Mouse (Mus musculus): ENCODE measurements around the gene Slc15a3. TPM values are rescaled to one million over a fixed set of nuclear protein-coding genes. Genes with fewer than 3 reads are reported as not detected.

Gene Slc15a3
- polyA plus RNA-seq, 1 experiment from 2014 or later = 0.46 TPM

DNA sequence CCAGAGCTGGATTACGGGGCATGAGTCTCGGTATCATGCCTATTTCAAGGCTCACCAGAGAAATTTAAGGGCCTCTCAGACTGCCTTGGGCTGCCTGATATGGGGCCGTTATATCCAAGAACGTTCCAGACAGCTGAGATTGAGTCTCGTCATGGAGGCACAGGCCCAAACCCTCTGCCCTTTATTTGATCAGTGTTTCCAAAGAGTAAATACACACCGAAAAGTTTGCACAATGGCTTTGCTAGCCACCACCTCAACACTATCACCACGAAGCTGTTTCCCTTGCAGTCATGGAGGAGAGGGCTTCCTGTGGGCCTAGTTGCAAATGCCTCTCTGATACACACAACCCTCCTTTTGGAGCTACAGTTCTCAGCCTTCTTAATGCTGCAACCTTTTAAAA lies 15.5 kb upstream of the Slc15a3 start:
- no peaks in the 10 kb centered on the region for H3K36me3 ChIP-seq
- H3K27me3 ChIP-seq = no peaks in the 10 kb centered on the region
- no peak overlapping the region for H3K9ac ChIP-seq
- 61% methylated on average over 7 of the region's 7 CpGs for WGBS
- H3K9me3 ChIP-seq = no peaks in the 10 kb centered on the region
- no peak overlapping the region for H3K4me2 ChIP-seq
- no peak overlapping the region for H3K4me3 ChIP-seq
- ATAC-seq (ENCODE audit: borderline replicate concordance, extremely low read depth, low FRiP score, low TSS enrichment) = no peak
- H3K27ac ChIP-seq = no peak overlapping the region
- H3K4me1 ChIP-seq = no peaks in the 10 kb centered on the region

DNA sequence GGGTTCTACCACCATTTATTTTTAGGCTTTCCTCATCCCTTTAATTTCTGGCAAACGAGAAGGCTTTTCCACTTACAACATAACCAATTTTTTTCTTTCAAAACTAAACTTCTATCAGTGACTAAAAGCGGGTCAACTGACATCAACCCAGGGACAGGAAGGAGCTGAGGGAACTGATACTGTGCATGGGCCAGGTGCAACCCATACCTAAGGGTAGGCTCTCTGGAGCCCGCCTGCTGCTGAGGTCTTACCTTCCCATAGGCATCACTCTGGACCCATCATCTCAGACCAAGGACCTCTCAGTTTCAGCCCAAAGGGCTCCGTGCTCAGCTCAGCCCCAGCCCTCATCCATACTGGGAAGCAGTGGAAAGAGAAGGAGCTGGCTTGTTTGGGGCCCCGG lies 11.2 kb upstream of the Slc15a3 start:
- H3K4me1 ChIP-seq = peaks cover 4% of the 10 kb centered on the region; the same call in 1 of the 2 replicates
- H3K9ac ChIP-seq = no peak overlapping the region
- no peak overlapping the region for H3K4me2 ChIP-seq
- H3K27me3 ChIP-seq = no peaks in the 10 kb centered on the region
- 92% methylated on average over 5 of the region's 5 CpGs for WGBS
- H3K4me3 ChIP-seq = no peak overlapping the region
- no peak overlapping the region for H3K27ac ChIP-seq
- no peak for ATAC-seq (ENCODE audit: borderline replicate concordance, extremely low read depth, low FRiP score, low TSS enrichment)
- H3K36me3 ChIP-seq = no peaks in the 10 kb centered on the region
- no peaks in the 10 kb centered on the region for H3K9me3 ChIP-seq

DNA sequence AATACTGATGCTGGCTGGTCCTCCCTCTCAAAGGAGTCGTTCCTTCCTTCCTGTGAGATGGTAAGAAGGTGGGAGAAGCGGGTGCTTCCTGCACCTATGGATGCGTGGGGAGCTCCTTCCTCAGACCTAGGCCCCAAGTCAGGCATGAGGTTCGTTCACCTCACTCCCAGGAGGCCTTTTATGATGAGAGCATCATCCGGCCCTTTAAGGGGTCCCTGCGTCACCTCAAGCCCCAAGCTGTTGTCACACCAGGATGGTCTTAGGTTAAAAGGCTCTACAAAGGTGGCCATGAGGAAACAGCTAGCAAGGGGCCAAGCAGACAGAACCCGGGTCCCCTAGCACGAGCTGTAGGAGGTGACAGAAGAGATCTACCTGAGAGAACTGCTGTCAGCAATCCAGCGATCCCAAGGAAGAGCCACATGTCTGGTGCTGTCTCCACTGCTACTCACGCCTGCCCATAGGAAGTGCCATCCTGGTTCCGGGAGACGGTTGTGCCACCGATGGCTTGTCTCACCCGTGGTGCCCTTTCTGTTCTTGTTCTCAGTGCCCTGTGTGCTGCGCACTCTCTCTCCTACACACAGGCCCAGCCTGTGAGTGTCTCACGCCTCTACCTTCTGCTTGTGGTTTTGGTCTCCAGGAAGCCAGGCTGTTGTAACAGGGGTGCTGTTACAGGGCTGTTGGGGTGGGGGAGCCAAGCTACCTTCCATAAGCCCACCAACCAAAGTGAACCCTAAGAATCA lies 9.9 kb upstream of the Slc15a3 start, which contains the start of gene Cd6:
Gene Cd6 (minus strand): TSS at position 623 of the 740 bp plus-strand sequence.
- no peak for ATAC-seq (ENCODE audit: borderline replicate concordance, extremely low read depth, low FRiP score, low TSS enrichment)
- H3K9me3 ChIP-seq = no peaks in the 10 kb centered on the region
- no peak within 1 kb of the TSS for H3K9ac ChIP-seq
- WGBS = 84% methylated on average over 16 of the region's 16 CpGs
- H3K4me1 ChIP-seq = peaks cover 4% of the 10 kb centered on the region; the same call in 1 of the 2 replicates
- H3K36me3 ChIP-seq = no peaks in the 10 kb centered on the region
- H3K27me3 ChIP-seq = no peaks in the 10 kb centered on the region
- no peak within 1 kb of the TSS for H3K4me3 ChIP-seq
- no peak within 1 kb of the TSS for H3K4me2 ChIP-seq
- no peak within 1 kb of the TSS for H3K27ac ChIP-seq

DNA sequence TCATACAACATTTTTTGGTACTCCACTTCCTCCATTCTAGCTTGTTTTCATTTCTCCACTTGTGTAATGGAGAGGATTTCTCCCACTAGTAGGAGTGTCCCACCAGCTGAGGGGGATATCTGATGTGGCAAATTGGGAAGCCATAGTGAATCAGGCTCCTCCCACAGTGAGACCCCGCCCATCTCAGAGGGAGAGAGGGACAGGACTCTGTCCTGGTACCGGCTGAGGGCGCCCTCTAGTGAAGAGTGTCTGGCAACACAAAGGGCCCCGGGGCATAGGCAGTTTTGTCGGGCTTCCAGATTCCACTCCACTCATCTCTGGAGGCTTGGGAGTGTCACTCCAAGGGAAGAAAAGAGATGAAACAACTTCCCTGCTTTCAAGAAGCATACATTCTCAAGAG lies 8.1 kb upstream of the Slc15a3 start:
- Histone ChIP-seq H3K9me3 (no peaks in the 10 kb centered on the region), H3K4me1 (peaks cover 4% of the 10 kb centered on the region; the same call in 1 of the 2 replicates), H3K27me3 (no peaks in the 10 kb centered on the region), H3K36me3 (no peaks in the 10 kb centered on the region), H3K9ac (no peak overlapping the region), H3K27ac (no peak overlapping the region), H3K4me2 (no peak overlapping the region), H3K4me3 (no peak overlapping the region)
- 7% methylated on average over 5 of the region's 5 CpGs for WGBS
- no peak for ATAC-seq (ENCODE audit: borderline replicate concordance, extremely low read depth, low FRiP score, low TSS enrichment)

DNA sequence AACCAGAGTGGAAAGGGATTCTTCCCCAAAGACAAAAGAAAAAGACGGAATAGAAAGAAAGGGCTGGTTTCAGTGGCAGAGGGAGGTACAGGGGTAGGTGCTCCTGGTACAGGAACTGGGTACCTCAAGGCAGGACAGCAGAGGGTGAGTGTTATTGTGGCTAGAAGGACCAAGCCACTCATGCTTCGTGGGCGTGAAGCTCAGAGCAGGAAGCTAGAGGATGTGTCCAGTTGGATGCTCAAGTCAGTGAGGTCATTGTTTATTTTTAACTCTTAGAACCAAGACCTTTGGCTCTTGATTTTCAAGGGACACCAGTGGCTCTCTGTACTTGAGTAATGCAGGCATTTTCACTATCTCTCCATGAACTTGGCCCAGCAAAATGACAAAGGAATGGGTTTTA lies 7.5 kb upstream of the Slc15a3 start:
- Histone ChIP-seq H3K4me1 (peaks cover 4% of the 10 kb centered on the region; the same call in 1 of the 2 replicates), H3K9me3 (no peaks in the 10 kb centered on the region), H3K4me3 (no peak overlapping the region), H3K36me3 (no peaks in the 10 kb centered on the region), H3K9ac (no peak overlapping the region), H3K27me3 (no peaks in the 10 kb centered on the region), H3K27ac (no peak overlapping the region), H3K4me2 (no peak overlapping the region)
- ATAC-seq (ENCODE audit: borderline replicate concordance, extremely low read depth, low FRiP score, low TSS enrichment) = no peak
- 62% methylated on average over 3 of the region's 3 CpGs for whole genome bisulfite sequencing

DNA sequence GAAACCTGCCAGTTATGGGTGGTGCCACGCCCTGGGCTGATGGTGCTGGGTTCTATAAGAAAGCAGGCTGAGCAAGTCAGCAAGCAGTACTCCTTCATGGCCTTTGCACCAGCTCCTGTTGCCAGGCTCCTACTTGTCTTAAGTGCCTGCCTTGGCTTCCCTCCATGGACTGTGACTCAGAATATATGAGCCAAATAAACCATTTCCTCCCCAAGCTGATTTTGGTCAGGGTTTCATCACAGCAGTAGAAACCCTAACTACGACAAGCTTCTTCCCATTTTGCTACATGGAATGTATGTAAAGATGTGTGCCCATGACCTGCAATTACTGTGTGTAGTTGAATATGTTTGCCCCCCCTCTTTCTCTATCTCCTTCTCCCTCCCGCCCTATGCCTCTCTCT lies 5.9 kb upstream of the Slc15a3 start:
- Histone ChIP-seq H3K27ac (no peak overlapping the region), H3K9ac (no peak overlapping the region), H3K36me3 (no peaks in the 10 kb centered on the region), H3K4me1 (peaks cover 4% of the 10 kb centered on the region; the same call in 1 of the 2 replicates), H3K27me3 (no peaks in the 10 kb centered on the region), H3K4me3 (no peak overlapping the region), H3K9me3 (no peaks in the 10 kb centered on the region), H3K4me2 (no peak overlapping the region)
- 67% methylated on average over 3 of the region's 3 CpGs for WGBS
- no peak for ATAC-seq (ENCODE audit: borderline replicate concordance, extremely low read depth, low FRiP score, low TSS enrichment)

DNA sequence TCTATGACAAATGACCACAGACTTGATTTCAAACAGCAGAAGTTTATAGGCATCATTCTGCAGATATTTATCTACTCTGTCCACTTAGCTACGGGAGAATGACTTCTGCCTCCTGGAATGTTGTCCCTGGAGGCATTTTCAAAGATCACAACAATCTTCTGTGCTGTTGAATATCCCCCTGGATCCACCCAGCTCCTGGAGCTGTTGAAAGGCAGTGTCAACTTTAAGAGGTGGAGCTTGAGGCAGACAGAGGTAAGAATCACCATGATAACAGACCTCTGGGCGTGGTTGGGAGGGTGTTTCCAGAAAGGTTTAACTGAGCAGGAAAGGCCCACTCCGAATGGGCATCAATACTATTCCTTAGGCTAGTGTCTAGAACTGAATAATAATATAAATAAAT lies 3.9 kb upstream of the Slc15a3 start:
- Histone ChIP-seq H3K36me3 (no peaks in the 10 kb centered on the region), H3K4me2 (no peak overlapping the region), H3K27me3 (no peaks in the 10 kb centered on the region), H3K9me3 (no peaks in the 10 kb centered on the region), H3K4me1 (peaks cover 4% of the 10 kb centered on the region; the same call in 1 of the 2 replicates), H3K27ac (no peak overlapping the region), H3K4me3 (no peak overlapping the region), H3K9ac (no peak overlapping the region)
- ATAC-seq (ENCODE audit: borderline replicate concordance, extremely low read depth, low FRiP score, low TSS enrichment) = no peak
- 58% methylated on average over 3 of the region's 3 CpGs for WGBS

DNA sequence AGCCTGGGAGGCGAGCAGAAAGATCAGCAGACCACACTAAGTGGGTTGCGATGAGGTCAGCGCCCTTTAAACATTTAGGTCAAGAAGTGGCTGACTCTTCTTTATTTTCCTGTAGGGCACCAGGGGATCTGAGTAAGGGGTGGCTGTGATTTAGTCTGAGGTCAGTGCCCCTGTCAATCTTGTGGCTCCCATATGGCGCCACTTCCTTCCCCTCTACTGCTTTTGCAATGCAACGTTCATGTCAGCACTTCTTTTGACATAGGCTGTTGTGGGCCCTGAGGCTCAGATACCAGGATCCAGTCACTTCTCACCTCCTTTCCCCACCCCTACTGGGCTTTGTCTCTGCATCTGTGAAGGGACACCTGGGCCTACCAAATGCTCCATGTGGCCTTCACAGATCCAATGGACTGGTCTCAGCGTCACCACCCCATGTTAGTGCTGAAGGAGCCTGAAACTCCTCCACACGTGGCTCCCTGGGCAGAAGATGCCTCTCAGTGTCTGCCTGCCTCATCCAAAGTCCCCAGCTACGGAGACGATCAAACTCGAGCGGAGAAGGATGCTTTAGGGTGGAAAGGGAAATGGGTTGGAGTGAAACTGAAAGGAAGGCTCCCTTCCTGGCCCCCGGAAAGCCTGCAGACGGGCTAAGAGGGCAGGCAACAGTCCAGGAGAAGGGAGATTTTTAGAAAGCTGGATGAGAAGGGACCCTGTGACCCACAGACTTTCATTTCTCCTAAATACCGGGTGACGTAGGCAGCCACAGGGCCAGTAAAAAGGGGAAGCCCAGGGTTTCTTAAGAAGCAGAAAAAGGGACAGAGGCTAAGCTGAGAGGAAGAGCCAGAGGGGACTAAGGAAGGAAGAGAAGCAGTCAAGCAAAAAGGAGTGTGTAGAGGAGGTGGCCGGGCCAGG lies 2.4 kb downstream of the Slc15a3 start:
- Histone ChIP-seq H3K9me3 (no peaks in the 10 kb centered on the region), H3K4me3 (no peak overlapping the region), H3K4me2 (0 out of 2 replicates have a peak overlapping the region, but pooled peaks have one; percentile 6), H3K9ac (no peak overlapping the region), H3K4me1 (peaks cover 4% of the 10 kb centered on the region; the same call in 1 of the 2 replicates), H3K27me3 (no peaks in the 10 kb centered on the region), H3K27ac (no peak overlapping the region), H3K36me3 (no peaks in the 10 kb centered on the region)
- ATAC-seq (ENCODE audit: borderline replicate concordance, extremely low read depth, low FRiP score, low TSS enrichment) = no peak
- WGBS = 54% methylated on average over 16 of the region's 16 CpGs

DNA sequence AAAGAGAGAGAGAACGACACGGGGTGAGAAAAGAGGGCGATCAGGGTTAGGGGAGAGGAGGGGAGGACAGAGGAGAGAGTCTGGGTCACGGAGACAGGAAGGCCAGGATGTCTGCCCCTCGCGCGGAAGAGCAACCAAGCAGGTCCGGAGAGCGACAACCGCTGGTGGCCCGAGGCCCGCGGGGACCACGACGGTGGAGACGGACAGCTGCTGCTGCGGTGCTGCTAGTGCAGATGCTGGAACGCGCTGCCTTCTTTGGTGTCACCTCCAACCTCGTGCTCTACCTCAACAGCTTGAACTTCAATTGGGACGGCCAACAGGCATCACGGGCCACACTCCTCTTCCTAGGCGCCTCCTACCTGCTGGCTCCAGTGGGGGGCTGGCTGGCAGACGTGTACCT lies 3.4 kb downstream of the Slc15a3 start:
- H3K4me3 ChIP-seq = no peak overlapping the region
- ATAC-seq (ENCODE audit: borderline replicate concordance, extremely low read depth, low FRiP score, low TSS enrichment) = no peak
- H3K4me1 ChIP-seq = peaks cover 11% of the 10 kb centered on the region
- no peak overlapping the region for H3K27ac ChIP-seq
- H3K9ac ChIP-seq = no peak overlapping the region
- WGBS = 48% methylated on average over 24 of the region's 24 CpGs
- no peak overlapping the region for H3K4me2 ChIP-seq
- no peaks in the 10 kb centered on the region for H3K36me3 ChIP-seq
- H3K27me3 ChIP-seq = no peaks in the 10 kb centered on the region
- H3K9me3 ChIP-seq = no peaks in the 10 kb centered on the region

DNA sequence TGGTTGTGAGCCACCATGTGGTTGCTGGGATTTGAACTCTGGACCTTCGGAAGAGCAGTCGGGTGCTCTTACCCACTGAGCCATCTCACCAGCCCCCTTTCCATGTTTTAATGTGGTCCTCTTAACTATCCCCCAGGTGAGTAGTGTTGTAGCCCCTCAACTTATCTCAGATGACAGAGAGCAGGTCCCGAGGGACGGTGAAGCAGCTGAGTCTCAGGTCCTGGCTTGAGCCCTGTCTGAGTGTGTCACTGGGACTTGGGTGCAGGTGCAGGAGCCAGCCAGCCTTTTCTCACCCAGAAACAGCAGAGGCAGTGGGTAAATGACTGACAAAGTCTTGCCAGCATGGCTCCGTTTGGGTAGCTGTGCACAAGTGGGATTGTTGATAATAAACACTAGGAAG lies 4.7 kb downstream of the Slc15a3 start:
- WGBS = 85% methylated on average over 5 of the region's 5 CpGs
- Histone ChIP-seq H3K4me2 (no peak overlapping the region), H3K9ac (no peak overlapping the region)

DNA sequence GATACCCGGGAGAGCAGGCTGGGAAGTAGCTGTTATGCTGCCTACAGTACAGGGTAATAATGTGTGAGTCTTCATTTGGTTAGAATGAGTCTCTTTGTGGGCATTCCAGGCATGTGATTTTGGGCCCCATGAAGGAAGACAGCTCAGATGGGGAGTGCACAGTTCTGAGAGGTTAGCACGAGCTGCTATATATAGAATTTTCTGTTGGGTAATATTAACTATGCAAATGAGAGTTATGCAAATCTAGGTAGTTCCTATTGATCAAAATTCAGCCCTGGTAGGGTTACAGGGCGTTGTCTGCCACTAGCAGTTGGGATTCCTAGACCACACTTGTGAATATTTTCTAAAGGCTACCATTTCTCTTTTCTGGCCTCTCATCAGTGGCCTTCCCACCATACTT lies 5.9 kb downstream of the Slc15a3 start:
- no peak for ATAC-seq (ENCODE audit: borderline replicate concordance, extremely low read depth, low FRiP score, low TSS enrichment)
- Histone ChIP-seq H3K27ac (no peak overlapping the region), H3K27me3 (no peaks in the 10 kb centered on the region), H3K4me1 (peaks cover 11% of the 10 kb centered on the region), H3K9ac (no peak overlapping the region), H3K36me3 (no peaks in the 10 kb centered on the region), H3K4me2 (no peak overlapping the region), H3K4me3 (no peak overlapping the region), H3K9me3 (no peaks in the 10 kb centered on the region)
- 88% methylated on average over 3 of the region's 3 CpGs for WGBS

More for the DNA sequence above, 4.7 kb downstream of the Slc15a3 start:
- no peak for ATAC-seq (ENCODE audit: borderline replicate concordance, extremely low read depth, low FRiP score, low TSS enrichment)
- no peaks in the 10 kb centered on the region for H3K27me3 ChIP-seq
- no peak overlapping the region for H3K27ac ChIP-seq
- no peaks in the 10 kb centered on the region for H3K9me3 ChIP-seq
- no peak overlapping the region for H3K4me3 ChIP-seq
- peaks cover 11% of the 10 kb centered on the region for H3K4me1 ChIP-seq
- H3K36me3 ChIP-seq = no peaks in the 10 kb centered on the region

DNA sequence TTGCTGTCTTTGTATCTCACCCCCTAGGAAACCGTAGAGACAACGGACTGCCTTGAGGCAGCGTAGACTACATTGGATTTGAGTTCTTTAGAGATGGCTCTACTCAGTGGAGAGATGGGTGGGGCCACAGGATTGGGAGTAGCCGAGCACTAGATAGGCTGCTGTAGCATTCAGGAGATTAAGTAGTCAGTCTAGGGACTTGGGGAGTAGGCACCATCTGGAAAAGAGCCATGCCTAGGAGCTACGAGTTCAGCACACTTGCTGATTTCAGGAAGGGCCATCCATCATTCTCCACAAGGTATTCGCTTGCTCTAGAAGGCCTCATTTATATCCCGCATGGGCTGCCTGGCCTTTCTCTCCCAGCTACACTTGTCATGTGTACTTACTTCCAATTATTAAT lies 6.6 kb downstream of the Slc15a3 start:
- no peak overlapping the region for H3K27ac ChIP-seq
- H3K36me3 ChIP-seq = no peaks in the 10 kb centered on the region
- ATAC-seq (ENCODE audit: borderline replicate concordance, extremely low read depth, low FRiP score, low TSS enrichment) = no peak
- no peaks in the 10 kb centered on the region for H3K27me3 ChIP-seq
- WGBS = 63% methylated on average over 7 of the region's 7 CpGs
- peaks cover 11% of the 10 kb centered on the region for H3K4me1 ChIP-seq
- H3K9ac ChIP-seq = no peak overlapping the region
- no peak overlapping the region for H3K4me3 ChIP-seq
- H3K9me3 ChIP-seq = no peaks in the 10 kb centered on the region
- H3K4me2 ChIP-seq = no peak overlapping the region

All from lung, embryonic 15.5 days (tissue).